Mouse (Mus musculus) stomach, postnatal 0 days (tissue): ENCODE measurements around the gene Slc29a3. TPM values are rescaled to one million over a fixed set of nuclear protein-coding genes. Genes with fewer than 3 reads are reported as not detected.
A peak's percentile ranks its signal among the peaks of the same experiment; 100 is the strongest.

Experiments used
- ATAC-seq: fragments of 200-750 bp; cut with Nextera tagmentation; 2 replicates; pipeline ENCODE4 v1.8.0; 2017; ENCODE audit not compliant: low FRiP score, low TSS enrichment
- DNase-seq: peaks from one replicate; pipeline ENCODE4 v3.0.0-alpha.2; 2016; ENCODE audit warnings: low spot score
- H3K27ac ChIP-seq: fragments of 300-500 bp; sonication (generic); replicated peaks from 2 replicates; pipeline ENCODE4 v1.5.1; 2014; ENCODE audit warnings: mild to moderate bottlenecking, control low read depth
- H3K27me3 ChIP-seq: fragments of 300-500 bp; sonication (generic); 2 replicates; pipeline ENCODE4 v1.6.1; 2014; ENCODE audit warnings: low read length; ENCODE audit not compliant: control insufficient read depth, insufficient read depth
- H3K36me3 ChIP-seq: fragments of 300-500 bp; sonication (generic); 2 replicates; pipeline ENCODE4 v1.6.1; 2014; ENCODE audit warnings: low read length, mixed read lengths; ENCODE audit not compliant: control insufficient read depth, insufficient read depth
- H3K4me1 ChIP-seq: fragments of 300-500 bp; sonication (generic); replicated peaks from 2 replicates; pipeline ENCODE4 v1.6.1; 2014; ENCODE audit warnings: antibody characterized with exemption; ENCODE audit not compliant: control insufficient read depth, insufficient read depth
- H3K4me2 ChIP-seq: fragments of 300-500 bp; sonication (generic); replicated peaks from 2 replicates; pipeline ENCODE4 v1.6.1; 2014; ENCODE audit warnings: low read depth, mild to moderate bottlenecking, control low read depth, moderate library complexity
- H3K4me3 ChIP-seq: fragments of 300-500 bp; sonication (generic); 2 replicates; pipeline ENCODE4 v1.5.1; 2014; ENCODE audit warnings: low read depth, low read length, control low read depth
- H3K9ac ChIP-seq: fragments of 300-500 bp; sonication (generic); 2 replicates; pipeline ENCODE4 v1.6.1; 2014; ENCODE audit warnings: mild to moderate bottlenecking, low read length, control low read depth, mixed read lengths
- H3K9me3 ChIP-seq: fragments of 300-500 bp; sonication (generic); 2 replicates; pipeline ENCODE4 v1.6.1; 2016; ENCODE audit warnings: low read length; ENCODE audit not compliant: control insufficient read depth
- CTCF ChIP-seq: IDR thresholded peaks from 2 replicates; pipeline ENCODE4 v1.5.1; 2016; ENCODE audit warnings: antibody characterized with exemption, low read depth, mild to moderate bottlenecking, moderate library complexity
- EP300 ChIP-seq: optimal IDR thresholded peaks from 2 replicates; pipeline ENCODE3; 2016; ENCODE audit warnings: antibody characterized with exemption
- WGBS: fragments of 180-500 bp; shearing (Covaris S2); extraction: QIAGEN DNeasy Blood & Tissue Kit; methylation state at CpG from one replicate; pipeline ENCODE4 v1.1.7; 2014; 5-methylcytosine and 5-hydroxymethylcytosine counted together
- polyA plus RNA-seq: library from polyadenylated mRNA; unstranded; fragments of >200 nt; fragmentation: Nextera tagmentation; extraction: Ambion mirVana; gene quantifications from 2 replicates; pipeline ENCODE4 v1.2.1, GENCODE M21; 2015

Slc29a3 gene
- polyA plus RNA-seq, 1 experiment from 2014 or later: 5.8 TPM

DNA sequence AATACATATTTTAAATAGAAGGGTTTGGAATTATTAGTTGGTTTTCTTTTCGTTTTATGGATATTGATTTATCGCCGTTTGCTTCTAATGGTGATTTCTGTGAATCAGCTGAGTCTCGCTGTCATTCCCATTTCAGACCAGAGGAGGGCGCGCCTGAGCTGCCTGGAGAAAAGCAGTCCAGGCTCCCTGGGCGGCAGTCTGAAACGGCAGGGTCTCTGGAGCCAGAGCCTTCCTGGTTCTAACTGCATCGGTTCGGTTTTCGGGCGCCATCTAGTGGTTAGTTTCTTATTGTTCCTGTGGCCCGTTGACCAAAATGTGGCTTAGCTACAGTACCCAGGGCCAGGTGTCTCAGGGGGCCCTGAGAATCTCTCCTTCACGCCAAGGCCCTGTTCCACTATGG is 7.8 kb upstream of the Slc29a3 start:
- H3K36me3 ChIP-seq: no peaks in the 10 kb centered on the region
- no peaks in the 10 kb centered on the region for H3K9me3 ChIP-seq
- DNase-seq (peak; percentile 92), ATAC-seq (peak; percentile 85)
- no peaks in the 10 kb centered on the region for H3K4me1 ChIP-seq
- no peak overlapping the region for H3K27ac ChIP-seq
- H3K4me2 ChIP-seq: no peak overlapping the region
- no peak overlapping the region for H3K4me3 ChIP-seq
- no peak for TF ChIP-seq EP300
- peak; percentile 98 for TF ChIP-seq CTCF
- H3K27me3 ChIP-seq: no peaks in the 10 kb centered on the region
- WGBS: 6% methylated on average over 14 of the region's 14 CpGs
- H3K9ac ChIP-seq: no peak overlapping the region

DNA sequence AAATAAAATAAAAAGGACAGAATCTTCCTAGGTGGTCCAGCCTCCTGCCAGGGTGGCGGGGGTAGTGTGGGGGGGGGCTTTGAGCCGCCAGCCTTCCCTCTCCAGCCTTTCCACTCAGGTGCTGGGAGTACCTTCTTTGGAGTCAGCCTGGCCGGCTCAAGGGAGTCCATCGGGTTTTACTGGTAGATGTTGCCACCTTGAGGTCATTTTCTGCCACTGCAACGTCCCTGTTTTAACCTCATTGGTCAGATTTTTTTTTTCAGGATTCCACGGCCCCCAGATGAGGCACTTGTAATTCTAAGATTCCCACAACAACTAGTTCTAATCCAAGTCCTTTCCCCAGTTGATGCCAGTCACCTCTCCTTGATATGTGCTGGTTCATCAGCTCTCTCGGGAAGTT is 4.4 kb upstream of the Slc29a3 start:
- H3K36me3 ChIP-seq: no peaks in the 10 kb centered on the region
- no peak overlapping the region for H3K9ac ChIP-seq
- H3K9me3 ChIP-seq: no peaks in the 10 kb centered on the region
- H3K4me2 ChIP-seq: no peak overlapping the region
- peaks cover 4% of the 10 kb centered on the region; the same call in 1 of the 2 replicates for H3K4me1 ChIP-seq
- TF ChIP-seq CTCF (peak; percentile 85), EP300 (no peak)
- H3K4me3 ChIP-seq: no peak overlapping the region
- no peak overlapping the region for H3K27ac ChIP-seq
- WGBS: 5% methylated on average over 7 of the region's 7 CpGs
- ATAC-seq (no peak), DNase-seq (peak; percentile 65)
- no peaks in the 10 kb centered on the region for H3K27me3 ChIP-seq

DNA sequence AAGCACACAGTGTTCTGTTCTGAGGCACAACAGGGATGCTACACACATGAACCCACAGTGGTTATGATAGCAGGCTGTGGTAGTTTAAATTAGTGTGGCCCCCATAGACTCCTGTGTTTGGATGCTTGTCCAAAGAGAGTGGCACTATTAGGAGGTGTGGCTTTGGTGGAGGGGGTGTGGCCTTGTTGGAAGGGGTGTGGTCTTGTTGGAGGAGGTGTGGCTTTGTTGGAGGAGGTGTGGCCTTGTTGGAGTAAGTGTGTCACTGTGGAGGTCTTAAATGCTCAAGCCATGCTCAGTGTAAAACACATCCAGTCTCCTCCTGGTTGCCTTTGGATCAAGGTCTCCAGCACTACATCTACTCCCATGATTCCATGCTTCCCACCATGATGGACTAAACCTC is 3.6 kb upstream of the Slc29a3 start:
- DNase-seq: no peak

DNA sequence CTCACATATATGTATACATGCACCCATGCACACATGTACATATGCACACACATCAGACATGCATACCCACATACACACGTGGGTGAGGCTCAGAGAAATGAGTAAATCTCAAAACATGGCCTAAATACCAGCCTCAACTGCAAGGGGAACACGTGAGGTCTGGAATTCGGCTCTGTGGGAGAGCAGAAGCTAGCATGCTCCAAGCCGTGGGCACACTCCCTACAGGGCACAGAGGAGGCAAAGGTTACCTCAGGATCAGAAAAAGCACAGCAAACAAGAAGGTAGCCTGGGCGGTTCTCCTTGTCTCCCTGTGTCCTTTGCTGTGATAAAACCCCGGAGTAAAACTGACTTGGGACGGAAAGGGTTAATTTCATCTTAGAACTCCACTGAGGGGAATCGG is 1.3 kb upstream of the Slc29a3 start:
- 78% methylated on average over 8 of the region's 8 CpGs for WGBS
- DNase-seq: no peak

More for the DNA sequence above, 3.6 kb upstream of the Slc29a3 start:
- Histone ChIP-seq H3K36me3 (no peaks in the 10 kb centered on the region), H3K27ac (no peak overlapping the region), H3K4me1 (peaks cover 7% of the 10 kb centered on the region), H3K4me2 (no peak overlapping the region), H3K4me3 (no peak overlapping the region), H3K27me3 (no peaks in the 10 kb centered on the region), H3K9me3 (no peaks in the 10 kb centered on the region), H3K9ac (no peak overlapping the region)
- no peak for ATAC-seq
- TF ChIP-seq CTCF (no peak), EP300 (no peak)

DNA sequence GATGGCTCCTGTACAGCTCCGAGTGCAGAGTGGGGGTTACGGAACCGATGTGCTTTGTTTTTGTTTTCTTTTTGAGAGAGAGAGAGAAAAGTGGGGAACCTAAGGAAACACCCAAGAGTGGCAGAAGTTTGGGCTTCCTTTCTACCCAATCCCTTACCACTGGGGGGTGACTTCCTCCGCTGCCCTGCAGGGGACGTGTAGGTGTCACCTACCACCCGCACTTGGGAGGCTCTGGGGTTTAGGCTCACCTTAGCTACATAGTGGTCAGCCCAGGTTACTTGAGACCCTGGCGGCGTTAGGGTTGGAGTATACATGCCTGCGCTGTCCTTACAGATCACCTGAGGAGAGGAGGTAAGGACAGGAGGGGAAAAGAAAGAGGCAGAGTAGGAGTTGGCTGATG is 667 bp upstream of the Slc29a3 start:
- TF ChIP-seq CTCF: no peak
- Histone ChIP-seq H3K9ac (peak overlapping the region; percentile 48; the same call in 1 of the 2 replicates), H3K36me3 (no peaks in the 10 kb centered on the region), H3K27me3 (no peaks in the 10 kb centered on the region), H3K27ac (no peak overlapping the region), H3K4me2 (peak overlapping the region; percentile 83; the same call in 1 of the 2 replicates), H3K4me3 (no peak overlapping the region), H3K4me1 (peaks cover 7% of the 10 kb centered on the region), H3K9me3 (no peaks in the 10 kb centered on the region)
- DNase-seq: no peak
- 69% methylated on average over 9 of the region's 9 CpGs for WGBS
- no peak for ATAC-seq

More for the DNA sequence above, 1.3 kb upstream of the Slc29a3 start:
- H3K9me3 ChIP-seq: no peaks in the 10 kb centered on the region
- no peak overlapping the region for H3K9ac ChIP-seq
- ATAC-seq: no peak
- H3K4me1 ChIP-seq: peaks cover 7% of the 10 kb centered on the region
- H3K27me3 ChIP-seq: no peaks in the 10 kb centered on the region
- no peaks in the 10 kb centered on the region for H3K36me3 ChIP-seq
- no peak for TF ChIP-seq EP300
- no peak overlapping the region for H3K4me3 ChIP-seq
- H3K4me2 ChIP-seq: no peak overlapping the region
- H3K27ac ChIP-seq: no peak overlapping the region

DNA sequence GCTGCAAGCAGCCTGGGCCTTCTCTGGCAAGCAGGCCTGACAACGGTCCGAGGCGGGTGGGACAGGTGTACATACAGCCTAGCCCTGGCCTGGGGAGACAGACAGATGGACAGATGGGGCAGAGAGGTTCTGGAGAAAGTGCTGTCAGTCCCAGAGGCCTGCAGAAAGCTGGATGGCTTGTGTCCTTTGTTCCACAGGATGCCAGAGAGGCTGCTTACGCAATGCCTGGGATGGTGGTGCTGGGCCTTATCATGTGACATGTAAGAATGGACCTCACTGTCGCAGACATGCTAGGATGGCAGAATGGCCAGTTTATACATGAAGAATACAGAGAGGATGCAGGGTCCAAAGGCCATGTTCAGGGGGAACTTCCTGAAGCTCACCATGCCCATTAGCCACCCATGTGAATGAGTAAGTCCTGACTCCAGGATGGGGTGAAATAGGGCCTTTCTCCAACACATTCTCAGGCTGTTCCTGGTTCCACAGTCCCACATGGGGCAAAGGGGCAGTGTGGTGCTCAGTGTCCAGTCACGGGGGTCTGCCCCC is 4.9 kb downstream of the Slc29a3 start:
- WGBS: 86% methylated on average over 6 of the region's 6 CpGs
- no peaks in the 10 kb centered on the region for H3K9me3 ChIP-seq
- no peak for TF ChIP-seq EP300
- no peak for TF ChIP-seq CTCF
- no peak overlapping the region for H3K4me3 ChIP-seq
- H3K4me1 ChIP-seq: peaks cover 3% of the 10 kb centered on the region
- no peak overlapping the region; the same call in 1 of the 2 replicates for H3K9ac ChIP-seq
- H3K27ac ChIP-seq: no peak overlapping the region
- ATAC-seq (no peak), DNase-seq (no peak)
- H3K27me3 ChIP-seq: no peaks in the 10 kb centered on the region
- H3K4me2 ChIP-seq: no peak overlapping the region
- no peaks in the 10 kb centered on the region for H3K36me3 ChIP-seq
